Mouse (Mus musculus): ENCODE data around the gene Gramd1b.

DNA sequence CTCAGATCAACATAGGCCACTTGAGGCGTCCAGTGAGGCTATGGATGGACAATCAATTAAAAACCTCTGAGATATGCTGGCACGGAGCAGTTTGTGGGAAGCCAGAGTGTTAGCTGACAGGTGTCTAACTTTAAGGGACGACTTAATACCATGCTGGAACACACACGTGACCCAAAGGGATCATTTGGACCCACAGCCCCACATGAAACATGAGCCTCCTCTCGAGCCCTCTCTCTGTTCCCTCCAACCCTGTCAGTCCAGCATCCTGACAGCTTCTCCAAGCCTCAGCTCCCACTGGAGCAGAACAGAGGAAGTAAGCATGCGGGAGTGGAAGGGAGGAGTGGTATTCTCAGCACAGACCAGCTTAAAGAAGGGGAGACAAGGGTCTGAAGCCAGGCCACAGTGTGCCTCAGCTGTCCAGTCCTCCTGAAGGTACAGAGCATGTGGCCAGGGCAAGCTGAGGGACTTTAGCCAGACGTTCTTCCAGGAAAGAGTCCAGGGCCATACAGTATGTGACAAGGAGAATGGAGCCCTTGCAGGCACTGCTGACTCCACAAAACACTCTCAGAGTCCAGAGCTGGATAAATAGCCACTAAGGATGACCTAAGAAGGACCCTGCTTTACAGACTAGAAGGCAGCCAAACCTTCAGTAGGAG, 204.8 kb downstream of the Gramd1b start:
- TF ChIP-seq POLR2A (IDR thresholded peaks at IDR 0.05; ENCODE audit: borderline replicate concordance, low read depth, low read length), result no peak
- TF ChIP-seq CTCF (IDR thresholded peaks at IDR 0.05; ENCODE audit: low read depth, low read length), result no peak

Measured in bone marrow macrophage, adult 2 months (primary cell).